Mouse (Mus musculus) liver, embryonic 11.5 days (tissue): ENCODE measurements around the gene Tmprss6. TPM values are rescaled to one million over a fixed set of nuclear protein-coding genes. Genes with fewer than 3 reads are reported as not detected.

Experiments
- ATAC-seq: fragments of 200-750 bp; cut with Nextera tagmentation; replicated peaks from 2 replicates; pipeline ENCODE4 v1.8.0; 2017; ENCODE audit warnings: moderate number of reproducible peaks, mild to moderate bottlenecking, moderate TSS enrichment, moderate library complexity; ENCODE audit not compliant: low FRiP score
- DNase-seq: peaks from one replicate; pipeline ENCODE4 v3.0.0-alpha.2; 2017; ENCODE audit warnings: low spot score
- H3K27ac ChIP-seq: fragments of 300-500 bp; sonication (generic); 2 replicates; pipeline ENCODE4 v1.5.1; 2014; ENCODE audit warnings: mild to moderate bottlenecking, low read depth, low read length, control low read depth
- H3K27me3 ChIP-seq: fragments of 300-500 bp; sonication (generic); replicated peaks from 2 replicates; pipeline ENCODE4 v1.6.1; 2014; ENCODE audit warnings: low read length, mixed read lengths; ENCODE audit not compliant: control insufficient read depth, insufficient read depth
- H3K36me3 ChIP-seq: fragments of 300-500 bp; sonication (generic); 2 replicates; pipeline ENCODE4 v1.6.1; 2014; ENCODE audit warnings: mild to moderate bottlenecking, low read length, moderate library complexity, mixed read lengths; ENCODE audit not compliant: control insufficient read depth, insufficient read depth
- H3K4me1 ChIP-seq: fragments of 300-500 bp; sonication (generic); replicated peaks from 2 replicates; pipeline ENCODE4 v1.6.1; 2014; ENCODE audit warnings: low read length, mixed read lengths; ENCODE audit not compliant: control insufficient read depth, insufficient read depth
- H3K4me2 ChIP-seq: fragments of 300-500 bp; sonication (generic); 2 replicates; pipeline ENCODE4 v1.6.1; 2014; ENCODE audit warnings: mild to moderate bottlenecking, control low read depth, moderate library complexity
- H3K4me3 ChIP-seq: fragments of 300-500 bp; sonication (generic); 2 replicates; pipeline ENCODE4 v1.5.1; 2014; ENCODE audit warnings: low read depth, low read length, control low read depth
- H3K9ac ChIP-seq: fragments of 300-500 bp; sonication (generic); 2 replicates; pipeline ENCODE4 v1.6.1; 2014; ENCODE audit warnings: low read depth, low read length, control low read depth
- H3K9me3 ChIP-seq: fragments of 300-500 bp; sonication (generic); 2 replicates; pipeline ENCODE4 v1.6.1; 2016; ENCODE audit warnings: low read length, inconsistent platforms, mixed read lengths; ENCODE audit not compliant: control insufficient read depth
- WGBS: fragments of 180-500 bp; shearing (Covaris S2); extraction: QIAGEN DNeasy Blood & Tissue Kit; methylation state at CpG from one replicate; pipeline ENCODE4 v1.1.7; 2014; 5-methylcytosine and 5-hydroxymethylcytosine counted together
- polyA plus RNA-seq: library from polyadenylated mRNA; unstranded; fragments of >200 nt; fragmentation: Nextera tagmentation; extraction: Ambion mirVana; gene quantifications from 2 replicates; pipeline ENCODE4 v1.2.1, GENCODE M21; 2014

The Tmprss6 gene
- polyA plus RNA-seq, 1 experiment from 2014 or later, result 7.0 TPM

DNA sequence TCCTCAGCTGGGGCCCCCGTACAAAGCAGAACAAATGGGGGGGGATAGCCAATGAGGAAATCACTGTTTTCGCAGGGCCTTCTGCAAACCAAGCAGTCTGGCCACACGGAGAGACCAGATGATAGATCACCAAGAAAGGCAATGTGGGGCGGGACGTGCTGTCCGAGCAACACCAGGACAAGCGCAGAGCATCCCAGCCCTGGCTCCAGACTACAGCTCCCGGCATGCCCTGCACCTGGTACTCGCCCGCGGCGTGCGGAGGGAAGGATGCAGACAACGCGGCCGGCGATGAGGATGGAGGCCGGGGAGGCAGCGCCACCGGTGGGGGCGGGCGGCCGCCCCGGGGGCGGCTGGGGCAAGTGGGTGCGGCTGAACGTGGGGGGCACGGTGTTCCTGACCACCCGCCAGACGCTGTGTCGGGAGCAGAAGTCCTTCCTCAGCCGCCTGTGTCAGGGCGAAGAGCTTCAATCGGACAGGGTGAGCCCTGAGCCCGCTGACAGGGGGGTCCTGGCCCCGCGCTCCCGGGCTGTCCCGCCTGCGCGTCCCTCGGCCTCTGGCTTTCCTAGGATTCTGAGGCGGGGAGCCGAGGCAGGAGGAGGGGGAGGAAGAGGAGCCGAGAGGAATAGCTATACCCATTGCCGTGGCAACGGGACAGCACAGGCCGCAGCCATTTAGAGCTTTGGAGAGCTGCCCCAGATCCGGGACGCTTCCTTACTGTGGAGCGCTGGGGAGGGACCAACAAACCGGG, 39.9 kb downstream of the Tmprss6 start, which contains the start of gene Kctd17:
Gene Kctd17 (plus strand): TSS at position 174 of the 748 bp plus-strand sequence.
- 2% methylated on average over 52 of the region's 52 CpGs for WGBS
- H3K36me3 ChIP-seq, result no peaks in the 10 kb centered on the region
- peak within 1 kb of the TSS; percentile 63 for H3K4me2 ChIP-seq
- H3K9me3 ChIP-seq, result no peaks in the 10 kb centered on the region
- peak; percentile 71 for DNase-seq
- peaks cover 10% of the 10 kb centered on the region; the same call in 1 of the 2 replicates for H3K4me1 ChIP-seq
- H3K4me3 ChIP-seq, result peak within 1 kb of the TSS; percentile 51
- no peak within 1 kb of the TSS for H3K27ac ChIP-seq
- H3K9ac ChIP-seq, result peak within 1 kb of the TSS; percentile 31
- H3K27me3 ChIP-seq, result peaks cover 37% of the 10 kb centered on the region
- 0 out of 2 replicates have a peak, but pooled peaks have one; percentile 42 for ATAC-seq

DNA sequence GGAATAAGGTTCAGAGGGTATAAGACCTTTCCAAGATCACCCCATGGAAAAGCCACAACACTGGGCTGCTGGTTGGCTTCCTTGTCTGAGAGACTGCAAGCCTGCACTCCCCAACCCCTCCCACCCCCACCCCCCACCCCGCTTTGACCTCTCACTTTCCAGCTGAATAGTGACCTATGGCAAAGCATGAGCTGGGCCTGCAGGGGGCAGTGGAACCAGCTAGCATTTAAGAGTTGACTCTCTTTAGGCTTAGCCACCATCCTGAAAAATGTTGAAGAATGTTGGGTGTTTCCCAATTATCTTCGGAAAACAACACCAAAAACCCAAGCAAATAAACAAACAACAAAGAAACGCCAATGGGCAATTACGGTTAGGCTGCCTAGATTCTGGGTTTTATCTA, 43.2 kb downstream of the Tmprss6 start:
- no peak for DNase-seq
- Histone ChIP-seq H3K4me3 (no peak overlapping the region), H3K27me3 (peaks cover 44% of the 10 kb centered on the region), H3K4me2 (no peak overlapping the region), H3K9ac (no peak overlapping the region), H3K27ac (no peak overlapping the region), H3K36me3 (no peaks in the 10 kb centered on the region), H3K9me3 (no peaks in the 10 kb centered on the region), H3K4me1 (peaks cover 9% of the 10 kb centered on the region)
- WGBS, result 56% methylated on average over 4 of the region's 4 CpGs
- no peak for ATAC-seq

GRCm38 (mm10) chr15:78424507-78424906, 43.9 kb downstream of the Tmprss6 start:
- H3K27ac ChIP-seq, result no peak overlapping the region
- ATAC-seq (no peak), DNase-seq (no peak)
- H3K4me2 ChIP-seq, result no peak overlapping the region
- no peak overlapping the region for H3K9ac ChIP-seq
- no peaks in the 10 kb centered on the region for H3K9me3 ChIP-seq
- WGBS, result 20% methylated on average over 11 of the region's 11 CpGs
- peaks cover 5% of the 10 kb centered on the region for H3K4me1 ChIP-seq
- H3K27me3 ChIP-seq, result peaks cover 42% of the 10 kb centered on the region
- no peaks in the 10 kb centered on the region for H3K36me3 ChIP-seq
- H3K4me3 ChIP-seq, result no peak overlapping the region

DNA sequence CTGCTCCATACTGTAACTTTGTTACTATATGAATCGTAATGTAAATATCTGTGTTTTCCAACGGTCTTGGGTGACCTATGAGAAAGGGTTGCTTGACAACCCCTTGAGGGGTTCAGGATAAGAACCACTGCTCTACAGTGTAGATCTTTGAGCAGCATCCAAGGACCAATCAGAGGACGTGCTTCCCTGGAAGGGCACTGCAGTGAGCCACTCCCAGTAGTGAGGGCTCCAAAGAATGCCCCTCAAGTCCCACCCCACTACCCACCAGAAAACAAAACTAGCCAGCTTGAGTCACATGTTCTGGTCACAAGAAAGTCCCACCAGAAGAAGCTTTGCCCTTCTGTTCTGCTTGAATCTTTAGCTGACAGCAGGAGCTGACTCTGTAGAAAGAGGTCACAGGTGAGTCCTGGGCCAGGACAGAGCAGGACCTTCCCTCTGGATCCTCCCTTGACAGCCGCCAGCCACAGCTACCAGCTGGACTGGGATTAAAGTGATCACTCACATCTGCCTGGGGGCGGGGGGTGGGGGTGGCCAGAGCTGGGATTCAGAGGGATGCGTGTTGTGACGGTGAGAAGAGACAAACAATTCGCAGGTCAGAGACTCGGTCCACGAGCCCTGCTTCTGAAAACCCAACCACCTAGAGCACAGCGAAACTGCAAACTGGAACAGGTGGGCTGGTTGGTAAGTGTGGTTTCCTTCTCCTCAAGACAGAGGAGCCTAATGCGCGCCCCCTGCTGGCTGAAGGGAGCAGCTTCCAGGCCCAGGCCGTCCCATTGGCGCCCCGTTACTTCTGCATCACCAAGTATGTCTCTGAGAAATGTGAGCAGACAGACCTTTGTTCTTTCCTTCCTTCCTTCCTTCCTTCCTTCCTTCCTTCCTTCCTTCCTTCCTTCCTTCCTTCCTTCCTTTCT, 46.1 kb downstream of the Tmprss6 start:
- Histone ChIP-seq H3K9ac (peak overlapping the region; percentile 34; the same call in 1 of the 2 replicates), H3K4me2 (peak overlapping the region; percentile 48), H3K36me3 (no peaks in the 10 kb centered on the region), H3K4me1 (peaks cover 5% of the 10 kb centered on the region), H3K4me3 (no peak overlapping the region), H3K9me3 (no peaks in the 10 kb centered on the region), H3K27me3 (peaks cover 20% of the 10 kb centered on the region), H3K27ac (no peak overlapping the region)
- WGBS, result 18% methylated on average over 16 of the region's 16 CpGs
- ATAC-seq, result peak; percentile 65
- DNase-seq, result peak; percentile 73

GRCm38 (mm10) chr15:78420395-78420794, 48.0 kb downstream of the Tmprss6 start:
- ATAC-seq, result no peak
- Histone ChIP-seq H3K4me2 (no peak overlapping the region), H3K36me3 (no peaks in the 10 kb centered on the region), H3K27me3 (peaks cover 13% of the 10 kb centered on the region; the same call in 1 of the 2 replicates), H3K9me3 (no peaks in the 10 kb centered on the region), H3K27ac (no peak overlapping the region), H3K9ac (no peak overlapping the region), H3K4me1 (peaks cover 5% of the 10 kb centered on the region), H3K4me3 (no peak overlapping the region)
- 77% methylated on average over 13 of the region's 13 CpGs for WGBS
- DNase-seq, result no peak

GRCm38 (mm10) chr15:78416937-78417336, 51.5 kb downstream of the Tmprss6 start:
- H3K9me3 ChIP-seq, result no peaks in the 10 kb centered on the region
- H3K9ac ChIP-seq, result no peak overlapping the region

DNA sequence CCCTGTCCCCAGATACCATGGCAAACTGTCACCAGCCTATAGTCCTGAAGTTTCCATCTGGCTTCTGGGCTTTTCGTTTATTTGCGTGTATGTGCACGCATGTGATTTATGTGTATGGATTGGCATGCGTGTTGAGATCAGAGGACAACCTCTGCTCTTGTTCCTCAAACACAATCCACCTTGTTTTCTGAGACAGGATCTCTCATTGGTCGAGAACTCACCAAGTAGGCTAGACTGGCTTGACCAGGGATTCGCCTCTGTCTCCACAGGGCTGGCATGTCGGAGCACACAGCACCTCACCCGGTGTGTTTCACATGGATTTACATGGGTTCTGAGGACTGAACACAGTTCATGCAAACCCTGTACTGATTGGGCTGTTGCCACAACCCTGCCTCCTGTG, 54.3 kb downstream of the Tmprss6 start:
- DNase-seq (no peak), ATAC-seq (no peak)
- 88% methylated on average over 8 of the region's 8 CpGs for WGBS
- no peaks in the 10 kb centered on the region for H3K36me3 ChIP-seq
- peaks cover 23% of the 10 kb centered on the region for H3K27me3 ChIP-seq
- no peaks in the 10 kb centered on the region for H3K9me3 ChIP-seq
- peak overlapping the region; percentile 44 for H3K4me2 ChIP-seq
- H3K27ac ChIP-seq, result peak overlapping the region; percentile 87; the same call in 1 of the 2 replicates
- H3K4me3 ChIP-seq, result no peak overlapping the region
- H3K4me1 ChIP-seq, result peaks cover 44% of the 10 kb centered on the region
- H3K9ac ChIP-seq, result 0 out of 2 replicates have a peak overlapping the region, but pooled peaks have one; percentile 16

More at GRCm38 (mm10) chr15:78416937-78417336, 51.5 kb downstream of the Tmprss6 start:
- no peak for DNase-seq
- Histone ChIP-seq H3K4me1 (peaks cover 22% of the 10 kb centered on the region), H3K27me3 (0 out of 2 replicates have a peak, but pooled peaks cover 7% of the 10 kb centered on the region), H3K27ac (peak overlapping the region; percentile 56), H3K4me2 (peak overlapping the region; percentile 6; the same call in 1 of the 2 replicates), H3K36me3 (no peaks in the 10 kb centered on the region), H3K4me3 (no peak overlapping the region)
- no peak for ATAC-seq
- 56% methylated on average over 4 of the region's 4 CpGs for WGBS

DNA sequence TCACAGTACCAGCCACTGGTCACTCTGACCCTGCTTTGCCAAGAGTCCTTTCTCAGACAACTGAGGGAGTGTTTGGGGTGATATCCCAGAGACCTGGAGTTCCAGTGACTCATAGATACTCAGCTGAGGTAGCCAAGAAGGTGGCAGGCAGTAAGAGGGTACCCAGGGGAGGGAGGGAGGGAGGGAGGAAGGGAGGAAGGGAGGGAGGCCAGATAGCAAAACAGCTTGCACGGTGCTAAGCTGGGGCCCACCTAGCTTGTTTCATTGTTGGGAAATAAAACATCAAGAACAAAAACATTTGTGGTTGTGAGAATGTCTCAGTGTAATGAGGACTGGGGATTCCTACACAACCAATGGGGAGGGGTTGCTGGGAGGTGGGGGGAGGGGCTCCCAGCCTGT, 54.7 kb downstream of the Tmprss6 start:
- WGBS, result 39% methylated on average over 1 of the region's 1 CpGs
- H3K4me2 ChIP-seq, result peak overlapping the region; percentile 44
- no peak overlapping the region for H3K4me3 ChIP-seq
- H3K4me1 ChIP-seq, result peaks cover 45% of the 10 kb centered on the region
- H3K9me3 ChIP-seq, result no peaks in the 10 kb centered on the region
- peak overlapping the region; percentile 87 for H3K27ac ChIP-seq
- H3K27me3 ChIP-seq, result peaks cover 27% of the 10 kb centered on the region
- peak; percentile 64 for ATAC-seq
- H3K36me3 ChIP-seq, result no peaks in the 10 kb centered on the region
- peak overlapping the region; percentile 47 for H3K9ac ChIP-seq
- no peak for DNase-seq
